Mouse (Mus musculus) heart, postnatal 0 days (tissue): ENCODE data around the gene Mmp25. TPM values are rescaled to one million over a fixed set of nuclear protein-coding genes. Genes with fewer than 3 reads are reported as not detected.
A peak's percentile ranks its signal among the peaks of the same experiment; 100 is the strongest.

Source experiments
- ATAC-seq: fragments of 200-750 bp; cut with Nextera tagmentation; 2 replicates; pipeline ENCODE4 v1.8.0; 2017; ENCODE audit warnings: low read depth, moderate number of reproducible peaks, moderate library complexity; ENCODE audit not compliant: insufficient read depth
- DNase-seq: peaks from one replicate; pipeline ENCODE4 v3.0.0-alpha.2; 2016; ENCODE audit warnings: low spot score
- H3K27ac ChIP-seq: fragments of 300-500 bp; sonication (generic); 2 replicates; pipeline ENCODE4 v1.5.1; 2014; ENCODE audit warnings: low read depth, mild to moderate bottlenecking
- H3K27me3 ChIP-seq: fragments of 300-500 bp; sonication (generic); 2 replicates; pipeline ENCODE4 v1.6.1; 2014; ENCODE audit warnings: low read length, mixed read lengths; ENCODE audit not compliant: control insufficient read depth, insufficient read depth
- H3K36me3 ChIP-seq: fragments of 300-500 bp; sonication (generic); replicated peaks from 2 replicates; pipeline ENCODE4 v1.6.1; 2014; ENCODE audit warnings: low read length, mixed read lengths; ENCODE audit not compliant: control insufficient read depth, insufficient read depth
- H3K4me1 ChIP-seq: fragments of 300-500 bp; sonication (generic); 2 replicates; pipeline ENCODE4 v1.6.1; 2014; ENCODE audit warnings: antibody characterized with exemption; ENCODE audit not compliant: control insufficient read depth, insufficient read depth
- H3K4me2 ChIP-seq: fragments of 300-500 bp; sonication (generic); 2 replicates; pipeline ENCODE4 v1.6.1; 2014; ENCODE audit warnings: low read depth, mild to moderate bottlenecking, low read length, moderate library complexity
- H3K4me3 ChIP-seq: fragments of 300-500 bp; sonication (generic); 2 replicates; pipeline ENCODE4 v1.5.1; 2014; ENCODE audit warnings: low read depth, low read length
- H3K9ac ChIP-seq: fragments of 300-500 bp; sonication (generic); replicated peaks from 2 replicates; pipeline ENCODE4 v1.6.1; 2014; ENCODE audit warnings: low read depth, low read length, mixed read lengths
- H3K9me3 ChIP-seq: fragments of 300-500 bp; sonication (generic); replicated peaks from 2 replicates; pipeline ENCODE4 v1.6.1; 2016; ENCODE audit warnings: low read length; ENCODE audit not compliant: control insufficient read depth
- CTCF ChIP-seq: IDR thresholded peaks from 2 replicates; pipeline ENCODE4 v1.5.1; 2016; ENCODE audit warnings: antibody characterized with exemption, control low read depth, low read depth
- EP300 ChIP-seq: IDR thresholded peaks from 2 replicates; pipeline ENCODE4 v1.6.1; 2016; ENCODE audit warnings: antibody characterized with exemption, low read depth
- WGBS: fragments of 180-500 bp; shearing (Covaris S2); extraction: QIAGEN DNeasy Blood & Tissue Kit; methylation state at CpG from one replicate; pipeline ENCODE4 v1.1.7; 2014; 5-methylcytosine and 5-hydroxymethylcytosine counted together
- polyA plus RNA-seq: library from polyadenylated mRNA; unstranded; fragments of >200 nt; fragmentation: Nextera tagmentation; extraction: Ambion mirVana; gene quantifications from 2 replicates; pipeline ENCODE4 v1.2.1, GENCODE M21; 2015
- total RNA-seq: library from RNA; depleted of rRNA; stranded (reverse); fragments of >200 nt; gene quantifications from 2 replicates; pipeline ENCODE4 v1.2.3, GENCODE M21; 2014; ENCODE audit warnings: low replicate concordance

The Mmp25 gene
- total and polyA plus RNA-seq, 2 experiments from 2014 or later, result 0.25 to 0.88 TPM

DNA sequence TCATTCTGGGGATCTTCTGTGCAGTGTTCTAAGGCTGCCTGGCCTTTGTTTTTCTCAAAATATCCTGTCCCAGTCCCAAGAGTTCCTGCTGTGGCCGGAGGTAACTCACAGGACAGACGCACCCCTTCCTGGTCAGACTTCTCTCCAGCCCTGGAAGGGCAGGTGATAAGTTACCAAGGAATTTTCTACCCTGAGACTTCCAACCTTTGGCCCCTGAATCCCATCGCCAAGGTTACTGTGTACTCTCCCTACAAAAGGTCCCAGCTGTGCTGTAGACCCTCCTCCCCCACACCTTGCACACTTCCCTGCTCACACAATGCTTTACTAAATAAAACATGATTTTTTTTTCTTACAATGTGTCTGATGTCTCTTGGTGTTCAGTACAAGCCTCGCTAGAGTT, 37.0 kb upstream of the Mmp25 start:
- no peak overlapping the region for H3K4me2 ChIP-seq

DNA sequence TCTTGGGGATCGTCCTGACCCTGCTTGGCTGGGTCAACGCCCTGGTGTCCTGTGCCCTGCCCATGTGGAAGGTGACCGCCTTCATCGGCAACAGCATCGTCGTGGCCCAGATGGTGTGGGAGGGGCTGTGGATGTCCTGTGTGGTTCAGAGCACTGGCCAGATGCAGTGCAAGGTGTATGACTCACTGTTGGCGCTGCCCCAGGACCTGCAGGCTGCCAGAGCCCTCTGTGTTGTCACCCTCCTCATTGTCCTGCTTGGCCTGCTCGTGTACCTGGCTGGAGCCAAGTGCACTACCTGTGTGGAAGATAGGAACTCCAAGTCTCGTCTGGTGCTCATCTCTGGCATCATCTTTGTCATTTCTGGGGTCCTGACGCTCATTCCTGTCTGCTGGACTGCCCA, 36.0 kb upstream of the Mmp25 start:
- DNase-seq, result no peak
- peaks cover 68% of the 10 kb centered on the region for H3K27me3 ChIP-seq
- TF ChIP-seq CTCF (no peak), EP300 (no peak)
- no peak overlapping the region for H3K4me2 ChIP-seq
- H3K27ac ChIP-seq, result no peak overlapping the region
- no peaks in the 10 kb centered on the region for H3K36me3 ChIP-seq
- H3K4me3 ChIP-seq, result no peak overlapping the region
- no peak for ATAC-seq
- H3K9ac ChIP-seq, result no peak overlapping the region
- no peaks in the 10 kb centered on the region for H3K9me3 ChIP-seq
- 54% methylated on average over 10 of the region's 10 CpGs for whole genome bisulfite sequencing
- 0 out of 2 replicates have a peak, but pooled peaks cover 5% of the 10 kb centered on the region for H3K4me1 ChIP-seq

More for the DNA sequence above, 37.0 kb upstream of the Mmp25 start:
- Histone ChIP-seq H3K36me3 (no peaks in the 10 kb centered on the region), H3K9me3 (no peaks in the 10 kb centered on the region), H3K4me3 (no peak overlapping the region), H3K27me3 (peaks cover 68% of the 10 kb centered on the region), H3K4me1 (0 out of 2 replicates have a peak, but pooled peaks cover 3% of the 10 kb centered on the region), H3K27ac (no peak overlapping the region), H3K9ac (no peak overlapping the region)
- TF ChIP-seq EP300, result no peak
- TF ChIP-seq CTCF, result no peak
- DNase-seq (no peak), ATAC-seq (no peak)
- WGBS, result 53% methylated on average over 4 of the region's 4 CpGs

GRCm38 (mm10) chr17:23680336-23680735, 35.3 kb upstream of the Mmp25 start:
- Histone ChIP-seq H3K36me3 (0 out of 2 replicates have a peak, but pooled peaks cover 3% of the 10 kb centered on the region), H3K9ac (no peak overlapping the region), H3K4me3 (no peak overlapping the region), H3K4me1 (peaks cover 13% of the 10 kb centered on the region; the same call in 1 of the 2 replicates), H3K27ac (no peak overlapping the region), H3K27me3 (peaks cover 68% of the 10 kb centered on the region), H3K4me2 (no peak overlapping the region), H3K9me3 (no peaks in the 10 kb centered on the region)
- DNase-seq (no peak), ATAC-seq (no peak)
- TF ChIP-seq CTCF, result no peak
- no peak for TF ChIP-seq EP300
- WGBS, result 62% methylated on average over 9 of the region's 9 CpGs

- ATAC-seq (no peak), DNase-seq (no peak)
- H3K27ac ChIP-seq, result no peak within 1 kb of the TSS
- H3K36me3 ChIP-seq, result 0 out of 2 replicates have a peak, but pooled peaks cover 4% of the 10 kb centered on the region
- no peak within 1 kb of the TSS for H3K9ac ChIP-seq
- TF ChIP-seq CTCF (no peak), EP300 (no peak)
- H3K4me2 ChIP-seq, result peak within 1 kb of the TSS; percentile 40; the same call in 1 of the 2 replicates
- no peaks in the 10 kb centered on the region for H3K9me3 ChIP-seq
- WGBS, result 5% methylated on average over 38 of the region's 38 CpGs
- H3K27me3 ChIP-seq, result peaks cover 63% of the 10 kb centered on the region
- peak within 1 kb of the TSS; percentile 26 for H3K4me3 ChIP-seq
- peaks cover 23% of the 10 kb centered on the region; the same call in 1 of the 2 replicates for H3K4me1 ChIP-seq
Measured at GRCm38 (mm10) chr17:23679127-23679835, 34.2 kb upstream of the Mmp25 start, which contains the start of gene Cldn6. Gene Cldn6 (plus strand): TSS chr17:23679249.

GRCm38 (mm10) chr17:23677236-23677679, 32.2 kb upstream of the Mmp25 start, which contains the start of gene Tnfrsf12a:
Gene Tnfrsf12a (minus strand): TSS chr17:23677468.
- peak within 1 kb of the TSS; percentile 80 for H3K4me2 ChIP-seq
- peak within 1 kb of the TSS; percentile 97 for H3K27ac ChIP-seq
- H3K36me3 ChIP-seq, result 0 out of 2 replicates have a peak, but pooled peaks cover 4% of the 10 kb centered on the region
- peak within 1 kb of the TSS; percentile 87 for H3K9ac ChIP-seq
- ATAC-seq (peak; percentile 37), DNase-seq (peak; percentile 83)
- peaks cover 43% of the 10 kb centered on the region for H3K27me3 ChIP-seq
- H3K9me3 ChIP-seq, result no peaks in the 10 kb centered on the region
- under 1% methylated on average over 34 of the region's 34 CpGs for WGBS
- peak within 1 kb of the TSS; percentile 69 for H3K4me3 ChIP-seq
- TF ChIP-seq EP300 (no peak), CTCF (no peak)
- peaks cover 27% of the 10 kb centered on the region; the same call in 1 of the 2 replicates for H3K4me1 ChIP-seq
